Mouse (Mus musculus) heart, adult 2 months (tissue): ENCODE measurements around the gene Gm49601. TPM values are rescaled to one million over a fixed set of nuclear protein-coding genes. Genes with fewer than 3 reads are reported as not detected.

Experiments
- DNase-seq, 2 experiments: peaks; one replicate each; pipeline ENCODE4 v3.0.0; 2021
- H3K27ac ChIP-seq: fragments of 200-600 bp; 2 replicates; pipeline ENCODE4 v1.8.1; 2022
- H3K27me3 ChIP-seq: fragments of 200-500 bp; 2 replicates; pipeline ENCODE4 v1.6.1; 2012; ENCODE audit warnings: mild to moderate bottlenecking, low read length, inconsistent platforms, mixed read lengths; ENCODE audit not compliant: control insufficient read depth, insufficient read depth
- H3K36me3 ChIP-seq: fragments of 200-500 bp; 2 replicates; pipeline ENCODE4 v1.6.1; 2012; ENCODE audit warnings: low read length, inconsistent platforms; ENCODE audit not compliant: control insufficient read depth, insufficient read depth
- H3K4me1 ChIP-seq: fragments of 200-500 bp; 2 replicates; pipeline ENCODE4 v1.6.1; 2011; ENCODE audit warnings: low read length; ENCODE audit not compliant: control insufficient read depth, insufficient read depth
- H3K4me3 ChIP-seq: fragments of 200-600 bp; 2 replicates; pipeline ENCODE4 v1.8.1; 2022
- H3K79me2 ChIP-seq: fragments of 200-500 bp; replicated peaks from 2 replicates; pipeline ENCODE4 v1.6.1; 2012; ENCODE audit warnings: mild to moderate bottlenecking, inconsistent platforms, low read length, moderate library complexity, mixed read lengths; ENCODE audit not compliant: control insufficient read depth, insufficient read depth
- H3K9ac ChIP-seq: fragments of 200-500 bp; 2 replicates; pipeline ENCODE4 v1.6.1; 2012; ENCODE audit warnings: low read depth, mild to moderate bottlenecking, control low read depth, inconsistent platforms, low read length, mixed read lengths
- CTCF ChIP-seq: fragments of 200-600 bp; IDR thresholded peaks from 2 replicates; pipeline ENCODE4 v1.8.1; 2022; ENCODE audit warnings: antibody characterized with exemption, mild to moderate bottlenecking, moderate library complexity
- EP300 ChIP-seq: fragments of 200-500 bp; IDR thresholded peaks from 2 replicates; pipeline ENCODE4 v1.6.1; 2011; ENCODE audit warnings: low read depth, low read length, control low read depth; ENCODE audit not compliant: insufficient read depth
- POLR2A ChIP-seq: fragments of 200-500 bp; IDR thresholded peaks from 2 replicates; pipeline ENCODE4 v1.6.1; 2011; ENCODE audit warnings: mild to moderate bottlenecking, low read depth, low read length, control low read depth; ENCODE audit not compliant: insufficient read depth
- WGBS: fragments of 180-500 bp; shearing (Covaris S2); methylation state at CpG from one replicate; pipeline ENCODE4 v1.1.7; 2018; 5-methylcytosine and 5-hydroxymethylcytosine counted together
- intact Hi-C: fragments of 180-260 bp; cut with DNase I; formaldehyde crosslinking; loops from one replicate; pipeline ENCODE4 v1.15.1; 2025
- polyA plus RNA-seq: library from polyadenylated mRNA; depleted of rRNA; stranded (reverse); fragments of >200 nt; gene quantifications from 2 replicates; pipeline ENCODE4 v1.2.3, GENCODE M21; 2012
- total RNA-seq, 2 experiments: library from RNA; stranded (reverse); gene quantifications; 2 replicates each; pipeline ENCODE4 v1.2.3; 2021

Gene Gm49601
- total and polyA plus RNA-seq, 3 experiments = 1.1 to 3.1 (median 1.1) TPM

- DNase-seq = peak in 1 of 2 experiments; percentile 7
- H3K9ac ChIP-seq = no peak overlapping the region
- 33% methylated on average over 7 of the region's 7 CpGs for WGBS
- H3K79me2 ChIP-seq = no peaks in the 10 kb centered on the region
- no peaks in the 10 kb centered on the region for H3K4me1 ChIP-seq
- TF ChIP-seq EP300 = no peak
- TF ChIP-seq POLR2A = no peak
- no peak for TF ChIP-seq CTCF
- no peaks in the 10 kb centered on the region for H3K27me3 ChIP-seq
- H3K4me3 ChIP-seq = no peak overlapping the region
- intact Hi-C loops = no loop called here
- no peak overlapping the region for H3K27ac ChIP-seq
- no peaks in the 10 kb centered on the region for H3K36me3 ChIP-seq
Observed at GRCm38 (mm10) chr16:18642291-18642690, 16.1 kb upstream of the Gm49601 start.

GRCm38 (mm10) chr16:18639382-18639929 lies 13.2 kb upstream of the Gm49601 start:
- Histone ChIP-seq H3K4me1 (no peaks in the 10 kb centered on the region), H3K4me3 (no peak overlapping the region), H3K79me2 (no peaks in the 10 kb centered on the region), H3K9ac (no peak overlapping the region), H3K27ac (no peak overlapping the region), H3K27me3 (no peaks in the 10 kb centered on the region), H3K36me3 (no peaks in the 10 kb centered on the region)
- intact Hi-C loops = no loop called here
- 59% methylated on average over 1 of the region's 1 CpGs for WGBS
- no peak for TF ChIP-seq POLR2A
- no peak for TF ChIP-seq CTCF
- no peak for TF ChIP-seq EP300
- no peak for DNase-seq

GRCm38 (mm10) chr16:18638396-18638795 lies 12.2 kb upstream of the Gm49601 start:
- WGBS = 49% methylated on average over 2 of the region's 2 CpGs
- DNase-seq = peak in 1 of 2 experiments; percentile 5
- no peaks in the 10 kb centered on the region for H3K79me2 ChIP-seq
- TF ChIP-seq CTCF = no peak
- TF ChIP-seq EP300 = no peak
- no peak for TF ChIP-seq POLR2A
- no peaks in the 10 kb centered on the region for H3K36me3 ChIP-seq
- H3K4me1 ChIP-seq = no peaks in the 10 kb centered on the region
- H3K4me3 ChIP-seq = no peak overlapping the region
- H3K27ac ChIP-seq = no peak overlapping the region
- H3K9ac ChIP-seq = no peak overlapping the region
- H3K27me3 ChIP-seq = no peaks in the 10 kb centered on the region
- intact Hi-C loops = no loop called here

- no peaks in the 10 kb centered on the region for H3K4me1 ChIP-seq
- TF ChIP-seq POLR2A (no peak), EP300 (no peak), CTCF (no peak)
- H3K79me2 ChIP-seq = no peaks in the 10 kb centered on the region
- WGBS = 58% methylated on average over 3 of the region's 3 CpGs
- intact Hi-C loops = no loop called here
- no peak overlapping the region for H3K9ac ChIP-seq
- peak in 1 of 2 experiments; percentile 3 for DNase-seq
- H3K4me3 ChIP-seq = no peak overlapping the region
- H3K27me3 ChIP-seq = no peaks in the 10 kb centered on the region
- H3K36me3 ChIP-seq = no peaks in the 10 kb centered on the region
- no peak overlapping the region for H3K27ac ChIP-seq
Observed at GRCm38 (mm10) chr16:18636804-18637203, 10.6 kb upstream of the Gm49601 start.

- peak in 1 of 2 experiments; percentile 2 for DNase-seq
- Histone ChIP-seq H3K27ac (no peak overlapping the region), H3K27me3 (no peaks in the 10 kb centered on the region), H3K4me3 (no peak overlapping the region), H3K9ac (no peak overlapping the region), H3K79me2 (no peaks in the 10 kb centered on the region), H3K36me3 (no peaks in the 10 kb centered on the region), H3K4me1 (no peaks in the 10 kb centered on the region)
- no peak for TF ChIP-seq POLR2A
- no peak for TF ChIP-seq EP300
- TF ChIP-seq CTCF = no peak
- 76% methylated on average over 5 of the region's 5 CpGs for WGBS
- intact Hi-C loops = no loop called here
Observed at GRCm38 (mm10) chr16:18636401-18636800, 10.2 kb upstream of the Gm49601 start.

GRCm38 (mm10) chr16:18633333-18633732 lies 7.1 kb upstream of the Gm49601 start:
- intact Hi-C loops = no loop called here
- no peaks in the 10 kb centered on the region for H3K4me1 ChIP-seq
- TF ChIP-seq CTCF (no peak), EP300 (no peak), POLR2A (no peak)
- H3K9ac ChIP-seq = no peak overlapping the region
- H3K27ac ChIP-seq = no peak overlapping the region
- no peak overlapping the region for H3K4me3 ChIP-seq
- WGBS = 24% methylated on average over 1 of the region's 1 CpGs
- no peaks in the 10 kb centered on the region for H3K36me3 ChIP-seq
- H3K27me3 ChIP-seq = peaks cover 2% of the 10 kb centered on the region; the same call in 1 of the 2 replicates
- no peaks in the 10 kb centered on the region for H3K79me2 ChIP-seq
- DNase-seq = no peak
